Mouse (Mus musculus) liver, embryonic 14.5 days (tissue): ENCODE measurements around the gene Rasgef1b.

ENCODE experiments used
- CTCF ChIP-seq: IDR thresholded peaks from 2 replicates; pipeline ENCODE4 v1.5.1; 2016; ENCODE audit warnings: antibody characterized with exemption, low read depth, control low read depth
- EP300 ChIP-seq: IDR thresholded peaks from 2 replicates; pipeline ENCODE4 v1.6.1; 2016; ENCODE audit warnings: antibody characterized with exemption, low read depth

GRCm38 (mm10) chr5:99230476-99230875 is 498.4 kb downstream of the Rasgef1b start:
- TF ChIP-seq CTCF (no peak), EP300 (no peak)
